Mouse (Mus musculus) neural tube, embryonic 11.5 days (tissue): ENCODE data around the gene Gadd45g. TPM values are rescaled to one million over a fixed set of nuclear protein-coding genes. Genes with fewer than 3 reads are reported as not detected.

Experiments
- ATAC-seq: fragments of 200-750 bp; cut with Nextera tagmentation; 2 replicates; pipeline ENCODE4 v1.8.0; 2017; ENCODE audit warnings: moderate number of reproducible peaks, mild to moderate bottlenecking, moderate TSS enrichment, moderate library complexity; ENCODE audit not compliant: insufficient read depth, low FRiP score, low TSS enrichment
- DNase-seq: peaks from one replicate; pipeline ENCODE4 v3.0.0-alpha.2; 2015; ENCODE audit warnings: low spot score
- H3K27ac ChIP-seq: fragments of 300-500 bp; sonication (generic); 2 replicates; pipeline ENCODE4 v1.5.1; 2014; ENCODE audit warnings: low read depth, mild to moderate bottlenecking, low read length
- H3K27me3 ChIP-seq: fragments of 300-500 bp; sonication (generic); 2 replicates; pipeline ENCODE4 v1.6.1; 2014; ENCODE audit warnings: mild to moderate bottlenecking, low read length, mixed read lengths; ENCODE audit not compliant: control insufficient read depth, insufficient read depth
- H3K36me3 ChIP-seq: fragments of 300-500 bp; sonication (generic); 2 replicates; pipeline ENCODE4 v1.6.1; 2014; ENCODE audit warnings: mild to moderate bottlenecking, low read length, moderate library complexity, mixed read lengths; ENCODE audit not compliant: control insufficient read depth, insufficient read depth
- H3K4me1 ChIP-seq: fragments of 300-500 bp; sonication (generic); 2 replicates; pipeline ENCODE4 v1.6.1; 2014; ENCODE audit warnings: low read length, mixed read lengths; ENCODE audit not compliant: control insufficient read depth, insufficient read depth
- H3K4me2 ChIP-seq: fragments of 300-500 bp; sonication (generic); 2 replicates; pipeline ENCODE4 v1.6.1; 2014; ENCODE audit warnings: low read depth, mild to moderate bottlenecking, moderate library complexity
- H3K4me3 ChIP-seq: fragments of 300-500 bp; sonication (generic); 2 replicates; pipeline ENCODE4 v1.5.1; 2014; ENCODE audit warnings: low read depth, low read length
- H3K9ac ChIP-seq: fragments of 300-500 bp; sonication (generic); 2 replicates; pipeline ENCODE4 v1.6.1; 2014; ENCODE audit warnings: mild to moderate bottlenecking, low read length
- H3K9me3 ChIP-seq: fragments of 300-500 bp; sonication (generic); 2 replicates; pipeline ENCODE4 v1.6.1; 2016; ENCODE audit warnings: low read length; ENCODE audit not compliant: control insufficient read depth
- WGBS: fragments of 180-500 bp; shearing (Covaris S2); extraction: QIAGEN DNeasy Blood & Tissue Kit; methylation state at CpG from one replicate; pipeline ENCODE4 v1.1.7; 2014; 5-methylcytosine and 5-hydroxymethylcytosine counted together
- polyA plus RNA-seq: library from polyadenylated mRNA; unstranded; fragments of >200 nt; fragmentation: Nextera tagmentation; extraction: Ambion mirVana; gene quantifications from 2 replicates; pipeline ENCODE4 v1.2.1, GENCODE M21; 2014

Gene Gadd45g
- polyA plus RNA-seq, 1 experiment from 2014 or later: 170 TPM

DNA sequence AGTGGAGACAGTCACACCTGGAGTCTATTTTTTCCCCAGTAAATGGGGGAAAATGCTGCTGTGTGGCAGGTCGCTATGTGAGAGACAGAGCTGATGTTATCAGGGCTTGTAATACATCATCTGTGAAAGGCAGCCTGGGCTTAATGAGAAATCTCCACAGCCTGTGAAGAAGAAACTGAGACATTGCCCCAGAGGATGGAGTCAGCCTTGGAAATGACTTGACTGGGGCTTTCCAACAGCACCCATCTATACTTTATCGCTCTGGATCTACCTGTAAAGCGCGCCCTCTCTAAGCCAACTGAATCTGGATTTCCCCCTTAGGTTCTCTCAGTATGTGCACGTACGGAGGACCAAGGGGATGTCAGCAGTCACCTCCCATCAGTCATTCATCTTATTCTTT lies 31.8 kb upstream of the Gadd45g start:
- Histone ChIP-seq H3K27ac (no peak overlapping the region), H3K9ac (no peak overlapping the region), H3K9me3 (no peaks in the 10 kb centered on the region), H3K27me3 (no peaks in the 10 kb centered on the region), H3K4me3 (no peak overlapping the region), H3K36me3 (no peaks in the 10 kb centered on the region), H3K4me2 (no peak overlapping the region), H3K4me1 (peaks cover 7% of the 10 kb centered on the region; the same call in 1 of the 2 replicates)
- ATAC-seq (no peak), DNase-seq (no peak)
- 84% methylated on average over 6 of the region's 6 CpGs for WGBS

DNA sequence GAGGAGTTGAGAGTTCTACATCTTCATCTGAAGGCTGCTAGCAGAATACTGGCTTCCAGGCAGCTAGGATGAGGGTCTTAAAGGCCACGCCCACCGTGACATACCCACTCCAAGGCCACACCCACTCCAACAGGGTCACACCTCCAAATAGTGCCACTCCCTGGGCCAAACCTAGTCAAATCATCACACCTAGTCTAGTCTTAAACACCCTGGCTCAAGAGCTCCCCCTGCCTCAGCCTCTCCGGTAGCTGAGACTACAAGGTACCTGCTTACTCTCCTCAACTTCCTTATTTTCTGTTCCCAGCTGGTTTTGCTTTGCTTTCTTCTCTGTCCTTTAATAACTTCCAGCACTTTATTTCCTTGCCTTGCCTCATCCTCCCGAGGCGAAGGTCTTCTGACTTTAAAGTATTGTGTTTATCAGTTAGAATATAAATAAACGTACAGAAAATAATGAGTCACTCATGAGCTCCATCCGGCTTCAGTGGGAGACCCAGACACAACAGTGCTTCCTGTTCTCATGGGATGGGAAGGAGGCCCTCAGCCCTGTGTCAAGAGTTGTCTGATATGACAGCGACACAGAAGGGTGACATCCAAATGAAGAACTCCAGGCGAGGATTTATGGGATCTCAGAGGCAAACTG lies 30.5 kb upstream of the Gadd45g start:
- ATAC-seq: no peak
- 0 out of 2 replicates have a peak overlapping the region, but pooled peaks have one; percentile 34 for H3K27ac ChIP-seq
- 80% methylated on average over 9 of the region's 9 CpGs for WGBS

DNA sequence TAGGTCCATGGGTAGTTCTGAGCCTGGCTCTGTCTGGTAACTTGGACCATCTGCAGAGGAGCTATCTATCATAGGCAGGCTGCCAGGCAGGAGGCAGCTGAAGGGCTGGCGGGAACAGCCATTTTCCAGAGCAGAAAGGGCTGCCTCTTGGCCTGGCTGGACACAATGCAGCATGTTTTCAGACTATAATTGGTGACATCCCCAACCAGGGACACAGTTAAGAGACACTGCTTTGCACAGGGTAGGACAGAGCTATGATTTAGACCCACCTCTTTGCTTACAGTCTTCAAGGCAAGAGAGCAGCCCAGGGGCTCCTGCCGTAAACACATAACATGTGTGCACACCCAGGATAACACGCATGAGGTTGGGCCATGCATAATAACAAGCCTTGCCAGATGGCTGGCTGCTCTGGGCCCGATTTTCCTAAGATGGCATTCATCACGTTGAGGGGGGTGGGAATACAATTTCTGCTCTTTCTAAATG lies 29.9 kb upstream of the Gadd45g start:
- H3K4me3 ChIP-seq: no peak overlapping the region
- no peak overlapping the region for H3K9ac ChIP-seq
- H3K27ac ChIP-seq: 0 out of 2 replicates have a peak overlapping the region, but pooled peaks have one; percentile 34
- H3K4me1 ChIP-seq: peaks cover 7% of the 10 kb centered on the region; the same call in 1 of the 2 replicates
- DNase-seq (no peak), ATAC-seq (no peak)
- H3K9me3 ChIP-seq: no peaks in the 10 kb centered on the region
- WGBS: 65% methylated on average over 5 of the region's 5 CpGs
- H3K4me2 ChIP-seq: no peak overlapping the region
- no peaks in the 10 kb centered on the region for H3K36me3 ChIP-seq
- H3K27me3 ChIP-seq: no peaks in the 10 kb centered on the region

More for the DNA sequence above, 30.5 kb upstream of the Gadd45g start:
- Histone ChIP-seq H3K27me3 (no peaks in the 10 kb centered on the region), H3K9ac (no peak overlapping the region), H3K9me3 (no peaks in the 10 kb centered on the region), H3K4me1 (peaks cover 7% of the 10 kb centered on the region; the same call in 1 of the 2 replicates), H3K4me3 (no peak overlapping the region), H3K36me3 (no peaks in the 10 kb centered on the region), H3K4me2 (no peak overlapping the region)
- DNase-seq: no peak

DNA sequence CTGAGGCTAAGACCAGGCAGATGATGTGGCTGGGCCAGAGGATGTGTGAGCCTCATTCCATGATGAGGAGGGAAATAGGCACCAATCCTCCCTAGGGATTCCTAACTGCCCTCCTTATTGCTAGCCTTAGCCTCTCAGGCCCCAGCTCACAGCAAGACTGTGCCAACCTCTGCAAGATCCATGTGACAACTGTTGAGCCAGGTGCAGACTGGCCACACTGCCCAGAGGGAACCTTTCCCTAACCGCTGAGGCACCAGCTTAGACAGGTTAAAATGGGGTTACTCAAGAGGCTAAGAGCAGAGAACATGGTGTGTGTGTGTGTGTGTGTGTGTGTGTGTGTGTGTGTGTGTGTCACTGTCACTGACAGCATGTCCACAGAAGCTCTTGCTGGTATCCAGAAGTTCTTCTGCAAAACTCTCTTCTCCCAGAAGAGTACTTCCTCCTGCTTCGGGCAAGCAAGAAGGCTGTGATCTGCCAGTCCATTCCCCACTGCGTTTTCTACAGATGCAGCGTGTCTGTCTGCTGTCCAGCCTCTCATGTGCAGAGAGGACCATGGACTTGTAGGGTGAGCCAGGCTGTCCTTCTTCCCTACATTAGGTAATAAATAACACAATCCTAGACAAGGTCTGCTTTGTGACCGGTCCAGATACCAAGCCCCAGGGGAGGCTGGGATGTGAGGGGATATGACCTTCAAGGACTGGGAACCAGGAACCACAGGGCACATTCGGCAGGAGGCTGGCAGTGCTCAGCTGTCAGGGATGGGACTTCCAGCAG lies 28.1 kb upstream of the Gadd45g start:
- Histone ChIP-seq H3K4me1 (peaks cover 6% of the 10 kb centered on the region; the same call in 1 of the 2 replicates), H3K4me3 (no peak overlapping the region), H3K36me3 (no peaks in the 10 kb centered on the region), H3K27me3 (no peaks in the 10 kb centered on the region), H3K9ac (no peak overlapping the region), H3K9me3 (no peaks in the 10 kb centered on the region), H3K27ac (no peak overlapping the region), H3K4me2 (no peak overlapping the region)
- no peak for DNase-seq
- no peak for ATAC-seq
- WGBS: 77% methylated on average over 6 of the region's 6 CpGs

DNA sequence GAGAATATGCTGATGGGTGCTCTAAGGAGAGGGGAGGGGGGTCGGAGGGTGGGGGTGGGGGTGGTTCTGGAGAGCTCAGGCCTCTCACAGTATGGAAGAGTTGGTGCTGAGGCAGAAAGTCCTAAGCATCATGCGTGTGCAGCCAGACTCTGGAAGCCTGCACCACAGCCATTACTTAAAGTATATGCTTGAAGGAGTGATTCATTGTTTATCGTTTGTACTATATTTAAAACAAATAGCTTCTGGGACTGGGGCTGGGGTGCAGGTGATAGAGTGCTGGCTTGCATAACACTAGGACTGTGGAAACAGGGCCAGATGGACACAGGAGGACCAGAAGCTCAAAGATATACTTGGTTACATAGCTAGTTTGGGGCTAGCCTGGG lies 27.5 kb upstream of the Gadd45g start:
- Histone ChIP-seq H3K9me3 (no peaks in the 10 kb centered on the region), H3K27me3 (no peaks in the 10 kb centered on the region), H3K4me1 (peaks cover under 1% of the 10 kb centered on the region; the same call in 1 of the 2 replicates), H3K4me3 (no peak overlapping the region), H3K36me3 (no peaks in the 10 kb centered on the region), H3K9ac (no peak overlapping the region), H3K27ac (no peak overlapping the region), H3K4me2 (no peak overlapping the region)
- DNase-seq: no peak
- 85% methylated on average over 3 of the region's 3 CpGs for WGBS
- no peak for ATAC-seq

DNA sequence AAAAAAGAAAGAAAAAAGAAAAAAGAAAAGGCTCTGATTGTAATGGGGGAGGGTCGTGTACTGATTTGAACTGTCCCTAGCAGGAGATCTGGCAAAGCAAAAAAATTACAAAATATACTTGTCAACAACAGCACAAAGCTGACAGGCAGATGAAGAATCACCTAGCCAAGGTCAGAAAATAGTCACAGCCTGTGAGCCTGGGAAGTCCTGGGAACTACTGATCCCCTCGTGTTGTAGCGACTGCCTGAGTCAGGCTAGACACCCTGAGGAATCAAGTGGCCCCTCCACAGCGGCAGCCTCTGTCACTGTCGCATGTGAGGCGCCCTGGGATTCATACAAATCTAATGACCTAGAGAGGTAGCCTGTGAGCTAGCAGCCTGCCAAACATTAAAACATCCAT lies 27.1 kb upstream of the Gadd45g start:
- 0 out of 2 replicates have a peak, but pooled peaks cover 2% of the 10 kb centered on the region for H3K4me1 ChIP-seq
- H3K27me3 ChIP-seq: no peaks in the 10 kb centered on the region
- H3K4me3 ChIP-seq: no peak overlapping the region
- WGBS: 77% methylated on average over 6 of the region's 6 CpGs
- H3K36me3 ChIP-seq: no peaks in the 10 kb centered on the region
- H3K4me2 ChIP-seq: no peak overlapping the region
- H3K9ac ChIP-seq: no peak overlapping the region
- H3K9me3 ChIP-seq: no peaks in the 10 kb centered on the region
- ATAC-seq (no peak), DNase-seq (no peak)
- H3K27ac ChIP-seq: no peak overlapping the region

DNA sequence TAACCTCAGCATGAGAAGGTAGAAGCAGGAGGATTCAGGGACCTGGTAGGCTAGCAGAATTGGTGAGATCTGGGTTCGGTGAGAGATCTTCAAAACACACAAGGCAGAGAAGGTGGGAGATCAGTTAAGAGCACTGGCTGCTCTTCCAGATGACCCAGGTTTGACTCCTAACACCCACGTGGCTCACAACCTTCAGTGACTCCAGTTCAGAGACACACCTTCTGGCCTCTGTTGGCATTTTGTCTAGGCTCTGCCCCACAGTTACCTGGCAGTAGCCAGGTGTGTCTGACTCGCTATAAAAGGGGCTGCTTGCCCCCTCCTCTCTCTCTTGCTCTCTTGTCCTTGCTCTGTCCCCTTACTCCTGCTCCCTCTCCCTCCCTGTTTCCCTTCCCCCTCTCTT lies 24.5 kb upstream of the Gadd45g start:
- Histone ChIP-seq H3K4me3 (no peak overlapping the region), H3K9me3 (no peaks in the 10 kb centered on the region), H3K27me3 (no peaks in the 10 kb centered on the region), H3K4me2 (no peak overlapping the region), H3K36me3 (no peaks in the 10 kb centered on the region), H3K4me1 (0 out of 2 replicates have a peak, but pooled peaks cover 2% of the 10 kb centered on the region), H3K27ac (no peak overlapping the region), H3K9ac (no peak overlapping the region)
- no peak for DNase-seq
- WGBS: 68% methylated on average over 3 of the region's 3 CpGs
- ATAC-seq: no peak

DNA sequence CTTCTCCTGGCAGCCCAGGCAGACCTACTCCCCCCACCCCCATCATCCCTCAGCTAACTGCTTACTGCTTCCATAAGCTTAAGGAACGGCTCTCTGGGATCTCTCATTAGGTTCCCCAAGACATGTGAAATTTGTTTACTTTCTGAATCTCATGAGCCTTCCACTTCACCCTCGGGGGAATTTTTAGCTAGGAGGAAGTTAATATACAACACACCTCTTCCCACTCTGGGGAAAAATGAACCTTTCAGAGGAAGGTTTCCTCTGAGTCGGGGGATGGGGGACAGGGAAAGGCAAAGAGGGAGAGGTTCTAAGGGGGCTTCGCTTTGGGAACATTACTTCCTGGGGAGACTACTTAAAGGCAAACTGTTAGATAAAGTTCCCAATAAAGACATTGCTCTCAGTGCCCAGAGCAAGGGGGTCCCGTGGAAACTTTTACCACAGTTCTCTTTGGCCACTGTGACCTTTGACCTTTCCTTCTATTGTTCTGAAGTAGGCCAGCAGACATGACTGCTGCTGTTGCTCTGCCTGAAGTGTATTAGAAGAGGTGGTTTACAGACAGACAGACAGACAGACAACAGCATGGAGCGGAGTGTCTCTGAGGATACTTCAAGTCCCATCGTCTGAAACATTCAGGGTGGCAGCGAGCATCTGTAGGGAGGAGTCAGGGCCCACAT lies 22.5 kb upstream of the Gadd45g start:
- DNase-seq (no peak), ATAC-seq (no peak)
- no peak overlapping the region for H3K4me2 ChIP-seq
- H3K36me3 ChIP-seq: no peaks in the 10 kb centered on the region
- H3K9ac ChIP-seq: no peak overlapping the region
- no peaks in the 10 kb centered on the region for H3K27me3 ChIP-seq
- H3K4me1 ChIP-seq: 0 out of 2 replicates have a peak, but pooled peaks cover 2% of the 10 kb centered on the region
- H3K27ac ChIP-seq: no peak overlapping the region
- 30% methylated on average over 8 of the region's 8 CpGs for WGBS
- no peak overlapping the region for H3K4me3 ChIP-seq
- no peaks in the 10 kb centered on the region for H3K9me3 ChIP-seq
